ENCODE assay signal across 14 mouse cellular contexts in genomic region chr7:51819891-51820290, GRCm38 (mm10). TPM values are rescaled to one million over a fixed set of nuclear protein-coding genes. Genes with fewer than 3 reads are reported as not detected.
A peak's percentile ranks its signal among the peaks of the same experiment; 100 is the strongest.
DNase-seq lines count a peak whose midpoint lies in the region; ATAC-seq and TF ChIP-seq lines count a peak whose summit lies in the region.
"Had no signal": no experiment of that assay in that cellular context is flagged by ENCODE, and none has a peak within 500 bp of the region (broad histone marks: within the 10 kb centered on the region; RNA-seq: fewer than 3 reads in every experiment).

No protein-coding gene starts in this region.

- no peak overlapping the region for H3K27ac ChIP-seq in forebrain, embryonic 14.5 days (ENCODE audit: low read depth, low read length)
- H3K27ac ChIP-seq in forebrain, embryonic 10.5 days, result no peak overlapping the region
- no peak overlapping the region for H3K27ac ChIP-seq in kidney, adult 2 months (ENCODE audit: insufficient read depth, low read depth, low read length)
- H3K27ac ChIP-seq: embryonic facial prominence, embryonic 15.5 days; heart, embryonic 15.5 days; limb, embryonic 12.5 days had no signal

- no peaks in the 10 kb centered on the region for H3K4me1 ChIP-seq in forebrain, embryonic 14.5 days (ENCODE audit: control insufficient read depth, insufficient read depth, low read length)
- no peaks in the 10 kb centered on the region for H3K4me1 ChIP-seq in forebrain, embryonic 10.5 days
- H3K4me1 ChIP-seq in kidney, adult 2 months (ENCODE audit: control insufficient read depth, insufficient read depth, low read length), result no peaks in the 10 kb centered on the region
- H3K4me1 ChIP-seq: embryonic facial prominence, embryonic 15.5 days; heart, embryonic 15.5 days had no signal

- no peak overlapping the region for H3K4me3 ChIP-seq in forebrain, embryonic 14.5 days (ENCODE audit: low read depth, low read length)
- H3K4me3 ChIP-seq in forebrain, embryonic 10.5 days, result no peak overlapping the region
- H3K4me3 ChIP-seq in kidney, adult 2 months (ENCODE audit: insufficient read depth, low read depth, low read length), result no peak overlapping the region
- H3K4me3 ChIP-seq: embryonic facial prominence, embryonic 15.5 days; heart, embryonic 15.5 days; limb, embryonic 12.5 days had no signal

- no peaks in the 10 kb centered on the region for H3K9me3 ChIP-seq in forebrain, embryonic 14.5 days (replicated peaks; ENCODE audit: control insufficient read depth, low read length)
- H3K9me3 ChIP-seq in forebrain, embryonic 10.5 days, result no peaks in the 10 kb centered on the region
- H3K9me3 ChIP-seq: embryonic facial prominence, embryonic 15.5 days; heart, embryonic 15.5 days; limb, embryonic 12.5 days had no signal

- DNase-seq in forebrain, embryonic 14.5 days (ENCODE audit: low spot score), result peak; percentile 85
- DNase-seq in forebrain, embryonic 10.5 days (ENCODE audit: extremely low spot score, low spot score), result no peak
- peak; percentile 33 for DNase-seq in cerebellum, adult 8-10 months
- DNase-seq in layer of hippocampus, adult 8-10 months (ENCODE audit: low spot score in 2 of 2), result peak; percentile 33 to 42
- DNase-seq in right cerebral cortex, adult 2 months (ENCODE audit: low spot score in 2 of 2), result peak; percentile 60 to 65
- DNase-seq in kidney, adult 2 months, result no peak
- DNase-seq in spleen, adult 12 weeks (ENCODE audit: low spot score), result no peak
- DNase-seq in gastrocnemius, adult 8-10 months (ENCODE audit: low spot score in 2 of 2), result no peak
- DNase-seq: liver, postnatal 0 days; thymus, adult 2 months had no signal

- 69% methylated on average over 1 of the region's 1 CpGs for WGBS in forebrain, embryonic 14.5 days
- 78% methylated on average over 1 of the region's 1 CpGs for WGBS in forebrain, embryonic 10.5 days
- 77% methylated on average over 1 of the region's 1 CpGs for WGBS in kidney, adult 2 months

- TF ChIP-seq POLR2A in kidney, adult 2 months (IDR thresholded peaks at IDR 0.05; ENCODE audit: low read depth, low read length), result no peak

- peak; percentile 41; the same call in 1 of the 2 replicates for ATAC-seq in forebrain, embryonic 14.5 days
- ATAC-seq: hindbrain, embryonic 16.5 days; liver, postnatal 0 days had no signal

- H3K27me3 ChIP-seq in forebrain, embryonic 14.5 days (replicated peaks; ENCODE audit: control insufficient read depth, insufficient read depth, low read length), result no peaks in the 10 kb centered on the region
- no peaks in the 10 kb centered on the region for H3K27me3 ChIP-seq in forebrain, embryonic 10.5 days (ENCODE audit: poor library complexity, severe bottlenecking)
- no peaks in the 10 kb centered on the region for H3K27me3 ChIP-seq in kidney, adult 2 months (replicated peaks; ENCODE audit: control insufficient read depth, insufficient read depth, low read length)
- H3K27me3 ChIP-seq: embryonic facial prominence, embryonic 15.5 days; heart, embryonic 15.5 days; limb, embryonic 12.5 days had no signal

- no peak for TF ChIP-seq CTCF in kidney, adult 2 months (conservative IDR thresholded peaks at IDR 0.05; ENCODE audit: insufficient read depth, insufficient read length, low read depth, low read length)

- H3K36me3 ChIP-seq in forebrain, embryonic 14.5 days (ENCODE audit: control insufficient read depth, insufficient read depth, low read length), result no peaks in the 10 kb centered on the region
- H3K36me3 ChIP-seq in forebrain, embryonic 10.5 days (replicated peaks), result no peaks in the 10 kb centered on the region
- H3K36me3 ChIP-seq in kidney, adult 2 months (ENCODE audit: control insufficient read depth, insufficient read depth, low read length), result no peaks in the 10 kb centered on the region
- H3K36me3 ChIP-seq: embryonic facial prominence, embryonic 15.5 days; heart, embryonic 15.5 days; limb, embryonic 12.5 days had no signal

- H3K4me2 ChIP-seq in forebrain, embryonic 14.5 days (ENCODE audit: low read length), result no peak overlapping the region
- H3K4me2 ChIP-seq: embryonic facial prominence, embryonic 15.5 days; heart, embryonic 15.5 days; limb, embryonic 12.5 days had no signal

- H3K9ac ChIP-seq in forebrain, embryonic 14.5 days (ENCODE audit: low read length), result no peak overlapping the region
- H3K9ac ChIP-seq: embryonic facial prominence, embryonic 15.5 days; heart, embryonic 15.5 days; limb, embryonic 12.5 days; liver, postnatal 0 days had no signal

RNA-seq across cellular contexts. Expression of gene Gas2, which starts 41.9 kb away (rescaled TPM):
- polyA plus RNA-seq in forebrain, embryonic 14.5 days (2014; fragmentation: Nextera tagmentation; extraction: Ambion mirVana), result 14.9 and 17.2 TPM in 2 replicates
- 25.1 and 27.6 TPM in 2 replicates for polyA plus RNA-seq in forebrain, embryonic 10.5 days (2016; fragmentation: Nextera tagmentation; extraction: Ambion mirVana)
- 10 to 100 TPM; 21.7 to 32.5 (median 25.7) TPM for total RNA-seq in layer of hippocampus, adult 8-10 months (2022)
- 102 and 120 TPM in 2 replicates for polyA plus RNA-seq in kidney, adult 2 months (2012; rRNA removed)
- total RNA-seq in gastrocnemius, adult 8-10 months (2022), result 1 to 10 TPM; 3.0 to 5.3 (median 3.2) TPM

RNA-seq across cellular contexts. Expression of gene Fancf, which starts 42.2 kb away (rescaled TPM):
- 6.4 and 7.3 TPM in 2 replicates for polyA plus RNA-seq in forebrain, embryonic 14.5 days (2014; fragmentation: Nextera tagmentation; extraction: Ambion mirVana)
- polyA plus RNA-seq in forebrain, embryonic 10.5 days (2016; fragmentation: Nextera tagmentation; extraction: Ambion mirVana), result 6.6 and 6.9 TPM in 2 replicates
- 1 to 10 TPM; 3.6 to 5.6 (median 4.3) TPM for total RNA-seq in layer of hippocampus, adult 8-10 months (2022)
- polyA plus RNA-seq in kidney, adult 2 months (2012; rRNA removed), result 4.0 and 6.6 TPM in 2 replicates
- total RNA-seq in gastrocnemius, adult 8-10 months (2022), result 1 to 10 TPM in 3 of 4 experiments, under 1 TPM in 1; 0.89 to 2.2 (median 1.4) TPM

Comparison
In these comparisons a context has a peak if more than half of its experiments do, and no peak if none do; other contexts are left out.
1. DNase-seq: peak in forebrain, embryonic 14.5 days (single experiment), cerebellum, adult 8-10 months (single experiment), layer of hippocampus, adult 8-10 months (2 of 2) and right cerebral cortex, adult 2 months (2 of 2); none in forebrain, embryonic 10.5 days (single experiment), kidney, adult 2 months (single experiment), spleen, adult 12 weeks (single experiment) and gastrocnemius, adult 8-10 months (0 of 2).